Mouse (Mus musculus) cerebral cortex, adult 2 months (tissue): ENCODE results near the gene Pttg1.

Source experiments
- WGBS: fragments of 180-500 bp; shearing (Covaris S2); methylation state at CpG from one replicate; pipeline ENCODE4 v1.1.7; 2018; 5-methylcytosine and 5-hydroxymethylcytosine counted together

The Pttg1 gene

GRCm38 (mm10) chr11:43374956-43375355 is 51.1 kb downstream of the Pttg1 start:
- WGBS, result 88% methylated on average over 6 of the region's 6 CpGs

GRCm38 (mm10) chr11:43373367-43373766 is 52.7 kb downstream of the Pttg1 start:
- 77% methylated on average over 3 of the region's 3 CpGs for WGBS

DNA sequence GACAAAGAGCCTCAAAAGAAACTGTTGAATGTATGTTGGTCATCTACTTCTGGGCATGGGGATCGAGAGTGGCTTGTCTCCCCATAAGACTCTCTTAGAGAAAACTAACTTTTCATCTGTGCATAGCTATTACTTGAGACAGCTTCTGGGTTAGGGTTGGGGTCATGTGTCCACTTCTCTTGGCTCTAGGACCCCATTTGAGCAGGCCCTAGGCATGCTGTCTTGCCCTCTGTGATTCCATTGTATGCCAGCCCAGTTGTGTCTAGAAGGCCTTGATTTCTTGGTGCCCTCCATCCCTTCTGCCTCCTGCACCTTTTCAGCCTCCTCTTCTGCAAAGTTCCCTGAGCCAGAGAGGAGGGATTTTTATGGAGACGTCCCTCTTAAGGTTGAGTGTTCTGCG is 54.2 kb downstream of the Pttg1 start:
- 94% methylated on average over 3 of the region's 3 CpGs for WGBS
